Mouse (Mus musculus): ENCODE measurements around the gene Slc39a2. TPM values are rescaled to one million over a fixed set of nuclear protein-coding genes. Genes with fewer than 3 reads are reported as not detected.
"Not testable (repeated sequence)": the region's sequence is repeated elsewhere in the genome, so short reads cannot be mapped to it uniquely, and the experiment has no call there.

Slc39a2 gene
- polyA plus RNA-seq (2015; fragmentation: Nextera tagmentation; extraction: Ambion mirVana): 0.34 and 0.38 TPM in 2 replicates

DNA sequence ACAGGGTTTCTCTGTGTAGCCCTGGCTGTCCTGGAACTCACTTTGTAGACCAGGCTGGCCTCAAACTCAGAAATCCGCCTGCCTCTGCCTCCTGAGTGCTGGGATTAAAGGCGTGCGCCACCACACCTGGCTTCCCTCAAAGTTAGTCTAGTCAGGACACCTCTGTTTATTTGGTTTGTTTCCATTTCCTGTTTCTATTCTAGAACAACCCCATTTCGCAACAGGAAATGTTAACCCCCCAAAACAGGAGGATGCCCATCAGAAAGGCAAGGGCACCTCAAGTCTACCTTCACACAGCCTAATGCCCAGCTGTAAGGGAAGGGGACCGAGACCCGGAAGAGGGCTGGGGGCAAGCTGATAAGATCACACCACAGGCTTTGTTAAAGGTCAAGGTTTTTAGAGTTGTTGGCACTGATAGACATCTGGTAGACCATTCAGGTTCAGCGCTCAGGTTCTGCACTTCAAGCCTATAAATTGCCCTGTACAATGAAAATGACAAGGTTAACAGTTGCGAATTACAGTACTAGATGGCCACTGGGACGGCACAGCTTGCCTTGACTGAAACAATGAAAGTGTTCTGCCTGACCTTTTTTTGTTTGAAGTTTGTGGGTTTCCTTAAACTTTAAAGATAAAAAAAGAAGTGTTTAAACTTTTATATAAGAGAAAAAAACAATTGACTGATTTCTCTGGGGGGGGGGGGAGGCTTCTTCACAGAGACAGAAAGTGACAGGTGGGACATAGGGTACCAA, at the start of gene Slc39a2:
Gene Slc39a2 (plus strand): TSS at position 699 of the 749 bp plus-strand sequence.
- ATAC-seq (ENCODE audit: borderline replicate concordance, extremely low read depth, low FRiP score, low TSS enrichment): no peak
- Histone ChIP-seq H3K4me3 (no peak within 1 kb of the TSS), H3K9ac (no peak within 1 kb of the TSS), H3K9me3 (no peaks in the 10 kb centered on the region), H3K4me2 (no peak within 1 kb of the TSS), H3K27me3 (no peaks in the 10 kb centered on the region), H3K36me3 (peaks cover 43% of the 10 kb centered on the region), H3K27ac (peak within 1 kb of the TSS; percentile 36; the same call in 1 of the 2 replicates), H3K4me1 (0 out of 2 replicates have a peak, but pooled peaks cover 3% of the 10 kb centered on the region)
- WGBS: 86% methylated on average over 9 of the region's 9 CpGs

DNA sequence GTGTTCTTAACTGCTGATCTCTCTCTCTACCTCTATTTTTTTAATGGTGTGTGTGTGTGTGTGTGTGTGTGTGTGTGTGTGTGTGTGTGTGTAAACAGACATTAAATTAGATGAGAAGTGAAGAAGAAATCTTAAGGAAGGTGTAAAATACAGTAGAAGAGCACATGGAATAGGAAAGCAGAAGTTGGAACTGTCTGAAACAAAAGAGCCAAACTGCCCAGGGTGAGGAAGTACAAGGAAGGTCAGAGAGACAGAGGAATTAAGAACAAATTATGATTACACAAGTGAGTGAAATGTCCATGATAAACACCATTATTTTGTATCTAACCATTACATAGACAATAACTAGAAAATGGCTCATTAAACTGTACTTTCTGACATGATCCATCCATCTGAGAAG, 48.8 kb upstream of the Slc39a2 start:
- H3K9ac ChIP-seq: no peak overlapping the region

DNA sequence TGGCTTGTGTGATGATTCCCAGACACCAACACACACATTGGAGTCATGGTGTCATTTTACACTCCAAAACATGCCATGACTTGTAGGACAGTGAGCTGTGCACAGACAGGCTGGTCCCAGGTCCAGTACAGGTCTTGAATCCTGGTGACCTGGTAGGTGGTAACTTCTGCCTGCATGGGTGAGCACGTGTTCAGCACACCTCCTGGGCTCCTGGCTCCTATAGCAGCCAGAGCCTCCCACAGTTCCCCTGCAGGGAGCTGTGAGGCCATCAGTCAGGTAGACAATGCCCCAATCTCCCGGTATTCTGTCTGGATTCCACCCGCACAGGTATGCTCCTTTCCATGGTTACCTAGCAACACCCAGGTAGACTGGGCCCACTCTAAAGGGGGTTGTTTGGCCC, 46.1 kb upstream of the Slc39a2 start:
- Histone ChIP-seq H3K9ac (no peak overlapping the region), H3K4me3 (no peak overlapping the region), H3K4me1 (no peaks in the 10 kb centered on the region), H3K36me3 (no peaks in the 10 kb centered on the region), H3K9me3 (no peaks in the 10 kb centered on the region), H3K4me2 (no peak overlapping the region), H3K27ac (no peak overlapping the region), H3K27me3 (no peaks in the 10 kb centered on the region)
- WGBS: 49% methylated on average over 3 of the region's 3 CpGs
- ATAC-seq (ENCODE audit: borderline replicate concordance, extremely low read depth, low FRiP score, low TSS enrichment): no peak

More for the DNA sequence above, 48.8 kb upstream of the Slc39a2 start:
- no peak overlapping the region for H3K4me3 ChIP-seq
- no peak overlapping the region for H3K27ac ChIP-seq
- no peaks in the 10 kb centered on the region for H3K9me3 ChIP-seq
- H3K4me2 ChIP-seq: no peak overlapping the region
- no peaks in the 10 kb centered on the region for H3K36me3 ChIP-seq
- H3K27me3 ChIP-seq: no peaks in the 10 kb centered on the region
- no peak for ATAC-seq (ENCODE audit: borderline replicate concordance, extremely low read depth, low FRiP score, low TSS enrichment)
- no peaks in the 10 kb centered on the region for H3K4me1 ChIP-seq

GRCm38 (mm10) chr14:51851006-51851405, 41.7 kb upstream of the Slc39a2 start:
- not testable (repeated sequence) for H3K9me3 ChIP-seq; ATAC-seq (ENCODE audit: borderline replicate concordance, extremely low read depth, low FRiP score, low TSS enrichment); H3K27ac ChIP-seq; H3K4me2 ChIP-seq; H3K4me1 ChIP-seq; H3K9ac ChIP-seq; H3K27me3 ChIP-seq; H3K4me3 ChIP-seq; H3K36me3 ChIP-seq
- 40% methylated on average over 3 of the region's 3 CpGs for WGBS

- Histone ChIP-seq H3K27me3 (no peaks in the 10 kb centered on the region), H3K36me3 (no peaks in the 10 kb centered on the region), H3K9ac (no peak within 1 kb of the TSS), H3K4me2 (no peak within 1 kb of the TSS), H3K4me1 (no peaks in the 10 kb centered on the region), H3K9me3 (no peaks in the 10 kb centered on the region), H3K27ac (no peak within 1 kb of the TSS), H3K4me3 (no peak within 1 kb of the TSS)
- no peak for ATAC-seq (ENCODE audit: borderline replicate concordance, extremely low read depth, low FRiP score, low TSS enrichment)
Observed at GRCm38 (mm10) chr14:51853399-51853798, 39.3 kb upstream of the Slc39a2 start, which contains the start of gene Ear6. Gene Ear6, plus strand, starts transcription at chr14:51853699.

- not testable (repeated sequence) for H3K4me3 ChIP-seq; H3K4me1 ChIP-seq; H3K27me3 ChIP-seq; H3K9ac ChIP-seq; H3K4me2 ChIP-seq; H3K27ac ChIP-seq; H3K36me3 ChIP-seq; H3K9me3 ChIP-seq; ATAC-seq (ENCODE audit: borderline replicate concordance, extremely low read depth, low FRiP score, low TSS enrichment)
- 68% methylated on average over 7 of the region's 7 CpGs for WGBS
Observed at GRCm38 (mm10) chr14:51855280-51855679, 37.4 kb upstream of the Slc39a2 start.

DNA sequence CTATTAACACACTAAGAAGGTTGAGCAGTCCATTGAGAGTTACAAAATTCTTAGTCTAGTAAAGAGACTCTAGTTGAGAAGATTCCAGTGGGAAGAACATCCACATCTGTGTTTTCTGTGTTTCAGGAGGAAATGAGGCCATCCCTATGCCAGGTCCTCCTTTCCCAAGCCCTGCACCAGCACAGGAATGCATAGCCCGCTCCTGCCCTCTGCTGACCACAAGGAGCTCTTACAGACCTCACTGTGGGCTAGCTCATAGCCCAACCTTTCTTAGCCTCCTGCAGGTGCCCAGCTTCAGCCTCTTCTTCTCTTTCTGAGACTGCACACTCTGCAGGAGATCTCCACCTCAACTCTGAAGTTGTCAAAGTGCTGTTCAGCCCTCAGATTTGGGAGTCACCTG, 29.1 kb upstream of the Slc39a2 start:
- not testable (repeated sequence) for H3K36me3 ChIP-seq
- WGBS: 5% methylated on average over 1 of the region's 1 CpGs

GRCm38 (mm10) chr14:51870756-51871155, 21.9 kb upstream of the Slc39a2 start:
- Histone ChIP-seq H3K27ac (no peak overlapping the region), H3K36me3 (no peaks in the 10 kb centered on the region)
- WGBS: 70% methylated on average over 2 of the region's 2 CpGs

More for the DNA sequence above, 29.1 kb upstream of the Slc39a2 start:
- H3K4me1 ChIP-seq; H3K4me3 ChIP-seq; H3K27me3 ChIP-seq; H3K9ac ChIP-seq; H3K27ac ChIP-seq; H3K4me2 ChIP-seq; H3K9me3 ChIP-seq; ATAC-seq (ENCODE audit: borderline replicate concordance, extremely low read depth, low FRiP score, low TSS enrichment): not testable (repeated sequence)

DNA sequence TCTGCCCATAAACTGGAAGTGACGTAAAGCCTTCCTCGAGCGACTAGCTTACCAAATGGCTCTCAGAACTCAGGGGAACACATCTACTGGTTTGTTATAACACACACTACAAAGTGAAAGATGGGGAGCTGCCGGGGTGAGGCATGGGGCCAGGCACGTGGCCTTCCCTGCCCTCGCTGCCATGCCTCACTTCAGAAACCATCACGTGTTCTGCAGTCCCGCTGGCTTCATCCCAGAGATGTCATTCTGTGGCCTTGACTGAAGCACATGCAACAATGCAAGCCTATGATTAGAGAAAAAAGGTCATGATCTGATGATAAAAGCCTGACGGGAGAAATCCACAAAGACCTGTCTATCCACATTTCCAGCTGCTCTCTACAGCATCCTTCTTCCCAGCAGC, 20.9 kb upstream of the Slc39a2 start:
- Histone ChIP-seq H3K27me3 (no peaks in the 10 kb centered on the region), H3K9me3 (no peaks in the 10 kb centered on the region), H3K36me3 (no peaks in the 10 kb centered on the region), H3K27ac (no peak overlapping the region), H3K4me1 (no peaks in the 10 kb centered on the region), H3K4me3 (no peak overlapping the region), H3K9ac (no peak overlapping the region), H3K4me2 (no peak overlapping the region)
- no peak for ATAC-seq (ENCODE audit: borderline replicate concordance, extremely low read depth, low FRiP score, low TSS enrichment)
- 64% methylated on average over 9 of the region's 9 CpGs for WGBS

More at GRCm38 (mm10) chr14:51870756-51871155, 21.9 kb upstream of the Slc39a2 start:
- Histone ChIP-seq H3K27me3 (no peaks in the 10 kb centered on the region), H3K4me2 (no peak overlapping the region), H3K4me1 (no peaks in the 10 kb centered on the region), H3K9ac (no peak overlapping the region), H3K9me3 (no peaks in the 10 kb centered on the region), H3K4me3 (no peak overlapping the region)
- ATAC-seq (ENCODE audit: borderline replicate concordance, extremely low read depth, low FRiP score, low TSS enrichment): no peak

- H3K36me3 ChIP-seq: no peaks in the 10 kb centered on the region
- WGBS: 68% methylated on average over 3 of the region's 3 CpGs
- no peaks in the 10 kb centered on the region for H3K27me3 ChIP-seq
- no peaks in the 10 kb centered on the region for H3K4me1 ChIP-seq
- no peak overlapping the region for H3K4me2 ChIP-seq
- H3K4me3 ChIP-seq: no peak overlapping the region
- H3K9ac ChIP-seq: no peak overlapping the region
- H3K9me3 ChIP-seq: no peaks in the 10 kb centered on the region
- no peak for ATAC-seq (ENCODE audit: borderline replicate concordance, extremely low read depth, low FRiP score, low TSS enrichment)
- H3K27ac ChIP-seq: no peak overlapping the region
Observed at GRCm38 (mm10) chr14:51877517-51877916, 15.2 kb upstream of the Slc39a2 start.

DNA sequence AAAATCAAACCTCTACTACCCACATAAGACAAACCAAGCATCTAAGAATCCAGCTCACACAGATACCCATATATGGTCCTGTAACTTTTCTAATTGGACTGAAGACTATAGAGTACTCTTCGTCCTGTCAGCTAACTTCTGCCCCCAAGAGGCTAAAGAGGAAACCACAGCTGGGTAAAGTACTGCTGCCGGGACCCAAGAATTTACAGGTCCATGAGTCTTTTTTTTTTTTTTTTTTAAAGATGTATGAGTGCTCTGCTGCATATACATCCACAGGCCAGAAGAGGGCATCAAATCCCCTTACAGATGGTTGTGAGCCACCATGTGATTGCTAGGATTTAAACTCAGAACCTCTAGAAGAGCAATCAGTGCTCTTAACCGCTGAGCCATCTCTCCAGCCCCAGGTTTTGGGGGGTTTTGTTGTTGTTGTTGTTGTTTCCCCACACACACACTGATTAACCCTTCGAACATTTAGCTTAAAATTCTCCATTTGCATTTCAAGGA, 9.1 kb upstream of the Slc39a2 start:
- Histone ChIP-seq H3K27ac (peak overlapping the region; percentile 73), H3K27me3 (no peaks in the 10 kb centered on the region), H3K36me3 (peaks cover 19% of the 10 kb centered on the region), H3K4me2 (peak overlapping the region; percentile 74), H3K4me3 (peak overlapping the region; percentile 55), H3K9ac (peak overlapping the region; percentile 54), H3K4me1 (peaks cover 14% of the 10 kb centered on the region), H3K9me3 (no peaks in the 10 kb centered on the region)
- peak; percentile 46; the same call in 1 of the 2 replicates for ATAC-seq (ENCODE audit: borderline replicate concordance, extremely low read depth, low FRiP score, low TSS enrichment)
- under 1% methylated on average over 4 of the region's 4 CpGs for WGBS

DNA sequence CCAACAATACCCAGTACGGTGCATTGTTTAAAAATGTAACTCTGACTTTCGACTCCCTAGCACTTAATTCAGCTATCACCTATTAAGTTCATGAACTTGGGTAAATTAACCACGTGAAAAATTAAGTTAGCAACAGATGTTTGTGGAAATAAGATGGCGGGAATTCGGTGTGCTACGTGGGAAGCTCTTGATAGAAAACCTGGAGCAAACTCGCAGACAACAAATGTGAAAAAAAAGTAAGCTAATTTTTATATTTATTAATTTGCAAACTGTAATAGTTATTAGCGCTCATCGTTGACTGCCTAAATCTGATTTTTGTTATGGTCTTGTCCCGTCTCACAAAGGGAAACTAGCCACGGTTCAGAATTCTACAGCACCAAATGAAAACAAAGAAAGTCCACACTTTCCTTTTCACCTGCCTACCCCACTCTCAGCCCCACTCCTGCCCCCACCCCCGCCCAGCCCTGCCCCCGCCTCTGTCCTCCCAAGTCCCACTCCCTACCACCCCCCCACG, 8.6 kb upstream of the Slc39a2 start:
- no peaks in the 10 kb centered on the region for H3K9me3 ChIP-seq
- peak; percentile 50 for ATAC-seq (ENCODE audit: borderline replicate concordance, extremely low read depth, low FRiP score, low TSS enrichment)
- peaks cover 24% of the 10 kb centered on the region for H3K36me3 ChIP-seq
- no peaks in the 10 kb centered on the region for H3K27me3 ChIP-seq
- H3K9ac ChIP-seq: peak overlapping the region; percentile 54
- peaks cover 14% of the 10 kb centered on the region for H3K4me1 ChIP-seq
- H3K27ac ChIP-seq: peak overlapping the region; percentile 73
- H3K4me3 ChIP-seq: peak overlapping the region; percentile 55
- peak overlapping the region; percentile 74 for H3K4me2 ChIP-seq
- 1% methylated on average over 14 of the region's 14 CpGs for WGBS

All from lung, embryonic 15.5 days (tissue).